Mouse (Mus musculus) cortical plate, adult 2 months (tissue): ENCODE measurements around the gene Enah.

ENCODE experiments used
- CTCF ChIP-seq: fragments of 200-500 bp; IDR thresholded peaks from 2 replicates; pipeline ENCODE4 v1.5.1; 2011; ENCODE audit warnings: mild to moderate bottlenecking, control low read depth, low read length; ENCODE audit not compliant: insufficient read depth; ENCODE audit errors: extremely low read depth
- POLR2A ChIP-seq: fragments of 200-500 bp; IDR thresholded peaks from 2 replicates; pipeline ENCODE4 v1.6.1; 2011; ENCODE audit warnings: mild to moderate bottlenecking, low read length, control low read depth; ENCODE audit not compliant: insufficient read depth; ENCODE audit errors: extremely low read depth

- TF ChIP-seq CTCF (no peak), POLR2A (no peak)
These were observed 1.2 kb downstream of the Enah start for GRCm38 (mm10) chr1:182018397-182019265.
